Mouse (Mus musculus) lung, adult 2 months (tissue): Measurements from ENCODE around the gene Spint3.

Source experiments
- CTCF ChIP-seq: fragments of 200-500 bp; IDR thresholded peaks from 2 replicates; pipeline ENCODE4 v1.5.1; 2011; ENCODE audit warnings: mild to moderate bottlenecking, low read length, control low read depth; ENCODE audit not compliant: insufficient read depth
- POLR2A ChIP-seq: fragments of 200-500 bp; IDR thresholded peaks from 2 replicates; pipeline ENCODE4 v1.6.1; 2011; ENCODE audit warnings: low read depth, mild to moderate bottlenecking, control low read depth, low read length, borderline replicate concordance; ENCODE audit errors: extremely low read depth

GRCm38 (mm10) chr2:164551502-164551901 is 21.8 kb downstream of the Spint3 start:
- TF ChIP-seq CTCF = no peak
- TF ChIP-seq POLR2A = no peak
